Mouse (Mus musculus): Measurements from ENCODE around the gene Srpr.

DNA sequence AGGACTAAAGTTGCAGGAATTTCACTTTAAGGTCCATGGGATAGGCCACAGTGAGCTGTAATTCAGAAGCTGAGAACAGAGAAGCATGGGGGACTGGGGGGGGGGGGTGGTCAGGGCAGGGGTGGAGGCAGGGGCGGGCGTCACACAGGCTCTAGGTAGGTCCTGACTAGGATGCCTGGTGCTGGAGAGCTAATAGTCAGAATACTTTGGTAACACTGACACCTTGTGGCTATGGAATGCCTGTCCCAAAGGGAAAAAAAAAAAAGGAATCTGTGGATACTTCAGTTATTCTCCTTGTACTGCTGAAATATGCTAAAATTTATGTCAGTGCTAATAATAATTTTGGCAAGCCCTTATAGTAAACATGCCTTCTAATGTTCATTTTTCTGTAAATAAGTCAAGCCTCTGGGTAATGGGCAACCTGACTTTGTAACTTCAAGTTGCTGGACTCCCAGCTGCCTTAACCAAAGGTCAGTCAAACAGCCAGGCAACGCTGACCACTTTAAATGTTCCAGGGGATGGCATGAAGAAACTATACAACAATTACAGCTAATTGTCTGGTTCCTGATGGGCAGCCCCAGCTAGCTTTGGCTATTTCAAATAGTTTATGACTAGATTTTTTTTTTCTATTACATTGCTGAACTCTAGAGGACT, 33.7 kb upstream of the Srpr start:
- TF ChIP-seq POLR2A (IDR thresholded peaks at IDR 0.05; ENCODE audit: insufficient read depth, low read depth, low read length) (no peak), CTCF (IDR thresholded peaks at IDR 0.05; ENCODE audit: insufficient read depth, low read depth, low read length) (no peak)

All from olfactory bulb, adult 2 months (tissue).